Mouse (Mus musculus): ENCODE results near the gene Itgal. TPM values are rescaled to one million over a fixed set of nuclear protein-coding genes. Genes with fewer than 3 reads are reported as not detected.

Itgal gene
- total RNA-seq, 4 experiments from 2014 or later: 0.07 to 0.25 (median 0.17) TPM

DNA sequence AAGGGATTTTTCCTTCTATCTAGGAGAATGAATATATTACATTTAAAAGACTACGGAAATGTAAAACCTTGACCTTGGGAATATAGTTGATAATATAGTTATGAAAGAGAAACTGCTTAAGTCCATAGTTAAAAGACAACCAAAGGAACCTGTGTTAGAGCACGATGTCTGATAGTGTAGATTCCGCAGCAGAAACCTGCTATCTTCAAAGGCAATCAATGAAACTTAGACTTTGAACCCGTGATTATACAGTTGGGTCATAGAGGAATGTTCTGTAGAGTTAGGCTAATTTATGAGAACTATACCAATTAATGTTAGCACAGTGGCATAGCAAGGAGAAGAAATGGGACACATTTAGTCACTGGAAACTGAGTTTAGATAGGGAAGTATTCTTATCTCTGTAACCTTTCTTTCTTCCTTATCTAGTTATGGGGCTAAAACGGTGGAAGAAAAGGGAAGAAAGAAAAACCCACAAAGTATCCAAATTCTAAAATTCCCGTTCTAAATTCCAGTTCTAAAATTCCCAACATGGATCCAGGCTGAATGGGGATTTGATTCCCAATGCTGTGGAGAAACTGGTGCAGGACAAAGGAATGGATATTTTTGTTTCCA, 82.4 kb downstream of the Itgal start:
- no peak for DNase-seq (ENCODE audit: low spot score in 2 of 2)

Other genes starting within 250 kb of the Itgal start
- gene Zg16, start 208.9 kb upstream of the Itgal start, total RNA-seq (2022): not detected
- under 1 TPM; 0.12 to 0.74 (median 0.25) TPM for gene AI467606, start 204.9 kb upstream of the Itgal start, total RNA-seq (2022)
- under 1 TPM in 3 of 4 experiments, not detected in 1; 0.18 to 0.29 (median 0.27) TPM for gene Qprt, start 174.0 kb upstream of the Itgal start, total RNA-seq (2022)
- gene Spn, start 158.4 kb upstream of the Itgal start, total RNA-seq (2022): under 1 TPM in 3 of 4 experiments, not detected in 1; 0.07 to 0.13 (median 0.13) TPM
- 10 to 100 TPM; 25.2 to 35.0 (median 32.7) TPM for gene Cd2bp2, start 100.2 kb upstream of the Itgal start, total RNA-seq (2022)
- 10 to 100 TPM; 29.1 to 34.3 (median 32.1) TPM for gene Tbc1d10b, start 87.8 kb upstream of the Itgal start, total RNA-seq (2022)
- over 10,000 TPM; 27,006 to 32,685 (median 27,393) TPM for gene Mylpf, start 87.4 kb upstream of the Itgal start, total RNA-seq (2022)
- gene Zfp553, start 63.2 kb upstream of the Itgal start, total RNA-seq (2022): 1 to 10 TPM; 4.2 to 5.5 (median 4.8) TPM
- 1 to 10 TPM; 1.0 to 2.8 (median 1.4) TPM for gene Sept1, start 63.1 kb upstream of the Itgal start, total RNA-seq (2022)
- 10 to 100 TPM; 13.7 to 21.0 (median 18.3) TPM for gene Zfp771, start 52.0 kb upstream of the Itgal start, total RNA-seq (2022)
- 10 to 100 TPM; 31.3 to 38.3 (median 33.9) TPM for gene Dctpp1, start 35.6 kb upstream of the Itgal start, total RNA-seq (2022)
- gene Sephs2, start 22.2 kb upstream of the Itgal start, total RNA-seq (2022): 10 to 100 TPM; 38.1 to 45.4 (median 41.6) TPM
- 10 to 100 TPM; 39.1 to 55.1 (median 41.1) TPM for gene Zfp768, start 49.3 kb downstream of the Itgal start, total RNA-seq (2022)
- gene Zfp747, start 79.8 kb downstream of the Itgal start, total RNA-seq (2022): 1 to 10 TPM; 3.0 to 3.4 (median 3.1) TPM
- 1 to 10 TPM; 1.5 to 2.5 (median 2.1) TPM for gene 9130019O22Rik, start 90.9 kb downstream of the Itgal start, total RNA-seq (2022)
- gene E430018J23Rik, start 97.4 kb downstream of the Itgal start, total RNA-seq (2022): 1 to 10 TPM; 1.6 to 2.2 (median 1.7) TPM
- gene Zfp764, start 110.6 kb downstream of the Itgal start, total RNA-seq (2022): 1 to 10 TPM; 1.4 to 2.3 (median 1.9) TPM
- gene Zfp688, start 125.8 kb downstream of the Itgal start, total RNA-seq (2022): 1 to 10 TPM; 1.3 to 3.4 (median 2.2) TPM
- gene Zfp689, start 152.9 kb downstream of the Itgal start, total RNA-seq (2022): 1 to 10 TPM in 3 of 4 experiments, under 1 TPM in 1; 0.88 to 1.3 (median 1.2) TPM
- gene Prr14, start 163.4 kb downstream of the Itgal start, total RNA-seq (2022): 10 to 100 TPM; 14.8 to 18.4 (median 16.7) TPM
- gene Fbrs, start 182.9 kb downstream of the Itgal start, total RNA-seq (2022): 10 to 100 TPM; 21.9 to 29.3 (median 25.1) TPM
- gene Srcap, start 215.7 kb downstream of the Itgal start, total RNA-seq (2022): 10 to 100 TPM; 44.3 to 52.4 (median 48.6) TPM
- 1 to 10 TPM; 4.4 to 8.0 (median 5.5) TPM for gene Gm42715, start 223.3 kb downstream of the Itgal start, total RNA-seq (2022)

All from gastrocnemius, adult 8-10 months (tissue).